Mouse (Mus musculus): ENCODE measurements around the gene Nppc. TPM values are rescaled to one million over a fixed set of nuclear protein-coding genes. Genes with fewer than 3 reads are reported as not detected.
A peak's percentile ranks its signal among the peaks of the same experiment; 100 is the strongest.

Nppc gene
- polyA plus RNA-seq, 1 experiment from 2014 or later = 4.6 TPM

GRCm38 (mm10) chr1:86700367-86700766 lies 30.0 kb upstream of the Nppc start:
- Histone ChIP-seq H3K9me3 (replicated peaks; ENCODE audit: control insufficient read depth, low read length) (no peaks in the 10 kb centered on the region), H3K4me2 (ENCODE audit: low read depth, low read length) (no peak overlapping the region), H3K36me3 (ENCODE audit: control insufficient read depth, insufficient read depth, low read length) (no peaks in the 10 kb centered on the region), H3K9ac (ENCODE audit: low read length) (no peak overlapping the region), H3K4me3 (replicated peaks; ENCODE audit: low read length) (no peak overlapping the region), H3K4me1 (ENCODE audit: control insufficient read depth, insufficient read depth, low read length) (peaks cover 5% of the 10 kb centered on the region), H3K27ac (ENCODE audit: low read length) (no peak overlapping the region), H3K27me3 (ENCODE audit: control insufficient read depth, insufficient read depth, low read length) (no peaks in the 10 kb centered on the region)
- 52% methylated on average over 7 of the region's 7 CpGs for WGBS
- ATAC-seq (ENCODE audit: insufficient read depth, low FRiP score) = no peak

GRCm38 (mm10) chr1:86699346-86700136 lies 29.2 kb upstream of the Nppc start:
- no peak overlapping the region for H3K4me3 ChIP-seq (replicated peaks; ENCODE audit: low read length)
- WGBS = 64% methylated on average over 11 of the region's 11 CpGs

DNA sequence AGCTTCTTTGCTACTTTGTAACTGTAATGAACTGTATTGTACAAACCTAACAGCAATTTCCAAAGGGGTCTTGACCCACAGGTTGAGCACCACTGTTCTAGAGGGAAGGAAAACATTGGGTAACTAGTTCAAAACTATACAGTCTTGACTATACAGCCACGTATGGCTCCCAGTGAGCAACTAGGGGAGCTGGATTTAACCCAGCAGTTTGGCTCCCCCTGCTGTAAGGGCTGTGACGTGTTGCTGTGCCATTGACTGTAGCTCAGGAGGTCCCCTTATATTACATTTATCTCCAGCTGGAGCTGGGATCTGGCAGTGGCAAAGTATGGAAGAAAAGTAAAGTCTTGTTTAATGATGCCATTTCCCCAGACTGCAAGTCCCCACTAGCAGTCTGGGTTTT lies 28.4 kb upstream of the Nppc start:
- Histone ChIP-seq H3K4me2 (ENCODE audit: low read depth, low read length) (no peak overlapping the region), H3K4me1 (ENCODE audit: control insufficient read depth, insufficient read depth, low read length) (peaks cover 5% of the 10 kb centered on the region; the same call in 1 of the 2 replicates), H3K9me3 (replicated peaks; ENCODE audit: control insufficient read depth, low read length) (no peaks in the 10 kb centered on the region), H3K27ac (ENCODE audit: low read length) (no peak overlapping the region), H3K9ac (ENCODE audit: low read length) (no peak overlapping the region), H3K4me3 (replicated peaks; ENCODE audit: low read length) (no peak overlapping the region), H3K36me3 (ENCODE audit: control insufficient read depth, insufficient read depth, low read length) (no peaks in the 10 kb centered on the region), H3K27me3 (ENCODE audit: control insufficient read depth, insufficient read depth, low read length) (no peaks in the 10 kb centered on the region)
- no peak for ATAC-seq (ENCODE audit: insufficient read depth, low FRiP score)
- WGBS = 35% methylated on average over 2 of the region's 2 CpGs

More at GRCm38 (mm10) chr1:86699346-86700136, 29.2 kb upstream of the Nppc start:
- no peak overlapping the region for H3K27ac ChIP-seq (ENCODE audit: low read length)
- no peaks in the 10 kb centered on the region for H3K27me3 ChIP-seq (ENCODE audit: control insufficient read depth, insufficient read depth, low read length)
- H3K4me2 ChIP-seq (ENCODE audit: low read depth, low read length) = no peak overlapping the region
- H3K9me3 ChIP-seq (replicated peaks; ENCODE audit: control insufficient read depth, low read length) = no peaks in the 10 kb centered on the region
- no peak for ATAC-seq (ENCODE audit: insufficient read depth, low FRiP score)
- no peak overlapping the region for H3K9ac ChIP-seq (ENCODE audit: low read length)
- no peaks in the 10 kb centered on the region for H3K36me3 ChIP-seq (ENCODE audit: control insufficient read depth, insufficient read depth, low read length)
- H3K4me1 ChIP-seq (ENCODE audit: control insufficient read depth, insufficient read depth, low read length) = peaks cover 5% of the 10 kb centered on the region

GRCm38 (mm10) chr1:86696948-86697347 lies 26.6 kb upstream of the Nppc start:
- Histone ChIP-seq H3K4me1 (ENCODE audit: control insufficient read depth, insufficient read depth, low read length) (no peaks in the 10 kb centered on the region), H3K27ac (ENCODE audit: low read length) (no peak overlapping the region), H3K9ac (ENCODE audit: low read length) (no peak overlapping the region), H3K9me3 (replicated peaks; ENCODE audit: control insufficient read depth, low read length) (no peaks in the 10 kb centered on the region), H3K36me3 (ENCODE audit: control insufficient read depth, insufficient read depth, low read length) (no peaks in the 10 kb centered on the region), H3K4me2 (ENCODE audit: low read depth, low read length) (no peak overlapping the region), H3K27me3 (ENCODE audit: control insufficient read depth, insufficient read depth, low read length) (no peaks in the 10 kb centered on the region), H3K4me3 (replicated peaks; ENCODE audit: low read length) (no peak overlapping the region)
- WGBS = 44% methylated on average over 7 of the region's 7 CpGs
- no peak for ATAC-seq (ENCODE audit: insufficient read depth, low FRiP score)

DNA sequence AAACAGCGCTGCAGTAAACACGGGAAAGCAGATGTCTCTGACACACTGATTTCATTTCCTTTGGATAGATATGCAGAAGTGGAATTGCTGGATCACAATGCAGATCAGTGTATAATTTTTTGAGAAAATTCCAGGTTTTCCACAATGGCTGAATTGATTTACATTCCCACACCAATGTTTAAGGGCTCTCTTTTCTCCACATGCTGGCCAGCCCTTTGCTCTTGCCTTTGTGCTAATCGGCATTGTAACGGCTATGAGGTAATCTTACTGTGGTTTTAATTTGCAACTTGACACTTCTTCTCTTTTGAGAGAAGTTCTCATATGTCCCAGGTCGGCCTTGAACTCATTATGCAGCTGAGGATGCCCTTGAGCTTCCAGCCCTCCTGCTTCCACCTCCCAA lies 20.7 kb upstream of the Nppc start:
- no peak overlapping the region for H3K4me2 ChIP-seq (ENCODE audit: low read depth, low read length)
- 77% methylated on average over 5 of the region's 5 CpGs for WGBS
- no peak overlapping the region for H3K27ac ChIP-seq (ENCODE audit: low read length)
- ATAC-seq (ENCODE audit: insufficient read depth, low FRiP score) = no peak
- no peak overlapping the region for H3K9ac ChIP-seq (ENCODE audit: low read length)
- H3K4me1 ChIP-seq (ENCODE audit: control insufficient read depth, insufficient read depth, low read length) = no peaks in the 10 kb centered on the region
- H3K4me3 ChIP-seq (replicated peaks; ENCODE audit: low read length) = no peak overlapping the region
- no peaks in the 10 kb centered on the region for H3K36me3 ChIP-seq (ENCODE audit: control insufficient read depth, insufficient read depth, low read length)
- no peaks in the 10 kb centered on the region for H3K9me3 ChIP-seq (replicated peaks; ENCODE audit: control insufficient read depth, low read length)
- H3K27me3 ChIP-seq (ENCODE audit: control insufficient read depth, insufficient read depth, low read length) = no peaks in the 10 kb centered on the region

GRCm38 (mm10) chr1:86687236-86687635 lies 16.9 kb upstream of the Nppc start:
- no peak overlapping the region for H3K4me2 ChIP-seq (ENCODE audit: low read depth, low read length)
- WGBS = 80% methylated on average over 4 of the region's 4 CpGs

GRCm38 (mm10) chr1:86678667-86679066 lies 8.3 kb upstream of the Nppc start:
- no peak for ATAC-seq (ENCODE audit: insufficient read depth, low FRiP score)
- peaks cover 6% of the 10 kb centered on the region; the same call in 1 of the 2 replicates for H3K4me1 ChIP-seq (ENCODE audit: control insufficient read depth, insufficient read depth, low read length)
- H3K9me3 ChIP-seq (replicated peaks; ENCODE audit: control insufficient read depth, low read length) = no peaks in the 10 kb centered on the region
- H3K36me3 ChIP-seq (ENCODE audit: control insufficient read depth, insufficient read depth, low read length) = no peaks in the 10 kb centered on the region
- no peak overlapping the region for H3K9ac ChIP-seq (ENCODE audit: low read length)
- H3K27ac ChIP-seq (ENCODE audit: low read length) = no peak overlapping the region
- 86% methylated on average over 10 of the region's 10 CpGs for WGBS
- H3K4me2 ChIP-seq (ENCODE audit: low read depth, low read length) = no peak overlapping the region
- no peak overlapping the region for H3K4me3 ChIP-seq (replicated peaks; ENCODE audit: low read length)
- no peaks in the 10 kb centered on the region for H3K27me3 ChIP-seq (ENCODE audit: control insufficient read depth, insufficient read depth, low read length)

More at GRCm38 (mm10) chr1:86687236-86687635, 16.9 kb upstream of the Nppc start:
- Histone ChIP-seq H3K9ac (ENCODE audit: low read length) (no peak overlapping the region), H3K27ac (ENCODE audit: low read length) (no peak overlapping the region), H3K27me3 (ENCODE audit: control insufficient read depth, insufficient read depth, low read length) (no peaks in the 10 kb centered on the region), H3K9me3 (replicated peaks; ENCODE audit: control insufficient read depth, low read length) (no peaks in the 10 kb centered on the region), H3K4me3 (replicated peaks; ENCODE audit: low read length) (no peak overlapping the region), H3K36me3 (ENCODE audit: control insufficient read depth, insufficient read depth, low read length) (no peaks in the 10 kb centered on the region), H3K4me1 (ENCODE audit: control insufficient read depth, insufficient read depth, low read length) (no peaks in the 10 kb centered on the region)
- no peak for ATAC-seq (ENCODE audit: insufficient read depth, low FRiP score)

- Histone ChIP-seq H3K27ac (ENCODE audit: low read length) (no peak overlapping the region), H3K9ac (ENCODE audit: low read length) (no peak overlapping the region), H3K4me1 (ENCODE audit: control insufficient read depth, insufficient read depth, low read length) (peaks cover 6% of the 10 kb centered on the region; the same call in 1 of the 2 replicates), H3K27me3 (ENCODE audit: control insufficient read depth, insufficient read depth, low read length) (no peaks in the 10 kb centered on the region; the same call in 1 of the 2 replicates), H3K4me3 (replicated peaks; ENCODE audit: low read length) (no peak overlapping the region), H3K9me3 (replicated peaks; ENCODE audit: control insufficient read depth, low read length) (no peaks in the 10 kb centered on the region), H3K36me3 (ENCODE audit: control insufficient read depth, insufficient read depth, low read length) (no peaks in the 10 kb centered on the region), H3K4me2 (ENCODE audit: low read depth, low read length) (no peak overlapping the region)
- ATAC-seq (ENCODE audit: insufficient read depth, low FRiP score) = peak; percentile 34; the same call in 1 of the 2 replicates
- 71% methylated on average over 3 of the region's 3 CpGs for WGBS
Measured at GRCm38 (mm10) chr1:86677624-86678023, 7.3 kb upstream of the Nppc start.

GRCm38 (mm10) chr1:86675126-86675525 lies 4.8 kb upstream of the Nppc start:
- Histone ChIP-seq H3K9ac (ENCODE audit: low read length) (no peak overlapping the region), H3K4me2 (ENCODE audit: low read depth, low read length) (no peak overlapping the region), H3K27me3 (ENCODE audit: control insufficient read depth, insufficient read depth, low read length) (peaks cover 13% of the 10 kb centered on the region; the same call in 1 of the 2 replicates), H3K27ac (ENCODE audit: low read length) (no peak overlapping the region), H3K4me3 (replicated peaks; ENCODE audit: low read length) (no peak overlapping the region), H3K9me3 (replicated peaks; ENCODE audit: control insufficient read depth, low read length) (no peaks in the 10 kb centered on the region), H3K4me1 (ENCODE audit: control insufficient read depth, insufficient read depth, low read length) (peaks cover 8% of the 10 kb centered on the region; the same call in 1 of the 2 replicates), H3K36me3 (ENCODE audit: control insufficient read depth, insufficient read depth, low read length) (no peaks in the 10 kb centered on the region)
- WGBS = 85% methylated on average over 12 of the region's 12 CpGs
- no peak for ATAC-seq (ENCODE audit: insufficient read depth, low FRiP score)

Data from stomach, embryonic 16.5 days (tissue).